Mouse (Mus musculus) midbrain, embryonic 16.5 days (tissue): ENCODE results near the gene Camkmt. TPM values are rescaled to one million over a fixed set of nuclear protein-coding genes. Genes with fewer than 3 reads are reported as not detected.

Experiments
- ATAC-seq: fragments of 200-750 bp; cut with Nextera tagmentation; 2 replicates; pipeline ENCODE4 v1.8.0; 2017; ENCODE audit warnings: moderate TSS enrichment
- H3K27ac ChIP-seq: fragments of 300-500 bp; sonication (generic); 2 replicates; pipeline ENCODE4 v1.5.1; 2014; ENCODE audit warnings: mild to moderate bottlenecking, low read length, mixed read lengths
- H3K27me3 ChIP-seq: fragments of 300-500 bp; sonication (generic); 2 replicates; pipeline ENCODE4 v1.6.1; 2014; ENCODE audit warnings: low read depth, low read length, mixed read lengths; ENCODE audit not compliant: control insufficient read depth, insufficient read depth
- H3K36me3 ChIP-seq: fragments of 300-500 bp; sonication (generic); 2 replicates; pipeline ENCODE4 v1.6.1; 2014; ENCODE audit warnings: mild to moderate bottlenecking, low read length, moderate library complexity, mixed read lengths; ENCODE audit not compliant: control insufficient read depth, insufficient read depth
- H3K4me1 ChIP-seq: fragments of 300-500 bp; sonication (generic); 2 replicates; pipeline ENCODE4 v1.6.1; 2014; ENCODE audit warnings: mild to moderate bottlenecking, low read length, mixed read lengths; ENCODE audit not compliant: control insufficient read depth, insufficient read depth
- H3K4me2 ChIP-seq: fragments of 300-500 bp; sonication (generic); 2 replicates; pipeline ENCODE4 v1.6.1; 2014; ENCODE audit warnings: mild to moderate bottlenecking, low read length, mixed read lengths
- H3K4me3 ChIP-seq: fragments of 300-500 bp; sonication (generic); 2 replicates; pipeline ENCODE4 v1.5.1; 2014; ENCODE audit warnings: low read depth, mild to moderate bottlenecking, low read length, moderate library complexity, mixed read lengths
- H3K9ac ChIP-seq: fragments of 300-500 bp; sonication (generic); 2 replicates; pipeline ENCODE4 v1.6.1; 2014; ENCODE audit warnings: low read depth, low read length, mixed read lengths
- H3K9me3 ChIP-seq: fragments of 300-500 bp; sonication (generic); replicated peaks from 2 replicates; pipeline ENCODE4 v1.6.1; 2014; ENCODE audit warnings: mild to moderate bottlenecking, low read length, mixed read lengths; ENCODE audit not compliant: control insufficient read depth, poor library complexity, severe bottlenecking
- WGBS: fragments of 180-500 bp; shearing (Covaris S2); extraction: QIAGEN DNeasy Blood & Tissue Kit; methylation state at CpG from one replicate; pipeline ENCODE4 v1.1.7; 2014; 5-methylcytosine and 5-hydroxymethylcytosine counted together
- polyA plus RNA-seq: library from polyadenylated mRNA; unstranded; fragments of >200 nt; fragmentation: Nextera tagmentation; extraction: Ambion mirVana; gene quantifications from 2 replicates; pipeline ENCODE4 v1.2.1, GENCODE M21; 2015

The Camkmt gene
- polyA plus RNA-seq, 1 experiment from 2014 or later: 23.2 TPM

DNA sequence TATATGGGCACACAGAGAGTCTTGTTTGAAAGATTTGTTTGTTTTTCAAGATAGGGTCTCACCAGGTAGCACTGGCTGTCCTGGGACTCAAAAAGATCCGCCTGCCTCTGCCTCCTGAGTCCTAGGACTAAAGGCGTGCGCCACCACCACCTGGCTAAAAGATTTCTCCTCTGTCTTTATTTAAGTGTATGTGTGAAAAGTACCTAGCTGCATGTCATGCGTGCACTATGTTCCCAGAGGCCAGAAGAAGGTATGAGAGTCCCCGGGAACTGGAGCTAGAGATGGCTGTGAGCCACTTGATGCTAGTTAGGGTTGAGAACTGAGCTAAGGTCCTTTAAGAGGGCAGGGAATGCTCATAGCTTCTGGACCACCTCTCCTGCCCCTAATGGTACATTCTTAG is 277.0 kb downstream of the Camkmt start:
- H3K36me3 ChIP-seq: no peaks in the 10 kb centered on the region
- no peaks in the 10 kb centered on the region for H3K4me1 ChIP-seq
- no peak overlapping the region for H3K4me2 ChIP-seq
- H3K9me3 ChIP-seq: no peaks in the 10 kb centered on the region
- ATAC-seq: no peak
- H3K4me3 ChIP-seq: no peak overlapping the region
- peaks cover 12% of the 10 kb centered on the region for H3K27me3 ChIP-seq
- H3K9ac ChIP-seq: no peak overlapping the region
- no peak overlapping the region for H3K27ac ChIP-seq
- 99% methylated on average over 5 of the region's 5 CpGs for WGBS

DNA sequence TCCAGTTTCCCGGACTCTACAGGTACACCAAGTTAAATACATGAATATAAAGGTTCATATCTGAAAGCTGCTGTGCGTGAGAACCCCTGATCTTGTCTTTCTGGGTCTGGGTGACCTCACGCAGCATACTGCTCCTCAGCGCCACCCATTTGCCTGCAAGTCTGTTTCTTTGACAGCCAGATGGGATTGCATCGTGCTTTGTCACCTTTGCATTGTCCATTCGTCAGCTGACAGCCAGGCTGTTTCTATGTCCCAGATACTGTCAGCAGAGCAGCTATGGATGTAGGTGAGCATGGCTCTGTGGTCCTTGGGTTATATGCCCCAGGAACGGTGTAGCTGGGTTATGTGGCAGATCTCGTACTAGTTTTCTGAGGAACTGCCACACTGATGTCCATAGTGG is 278.4 kb downstream of the Camkmt start:
- no peaks in the 10 kb centered on the region for H3K36me3 ChIP-seq
- H3K4me1 ChIP-seq: no peaks in the 10 kb centered on the region
- WGBS: 80% methylated on average over 8 of the region's 8 CpGs
- H3K27ac ChIP-seq: no peak overlapping the region
- no peak overlapping the region for H3K9ac ChIP-seq
- no peak for ATAC-seq
- H3K4me2 ChIP-seq: no peak overlapping the region
- H3K27me3 ChIP-seq: peaks cover 19% of the 10 kb centered on the region
- H3K4me3 ChIP-seq: no peak overlapping the region
- H3K9me3 ChIP-seq: no peaks in the 10 kb centered on the region

DNA sequence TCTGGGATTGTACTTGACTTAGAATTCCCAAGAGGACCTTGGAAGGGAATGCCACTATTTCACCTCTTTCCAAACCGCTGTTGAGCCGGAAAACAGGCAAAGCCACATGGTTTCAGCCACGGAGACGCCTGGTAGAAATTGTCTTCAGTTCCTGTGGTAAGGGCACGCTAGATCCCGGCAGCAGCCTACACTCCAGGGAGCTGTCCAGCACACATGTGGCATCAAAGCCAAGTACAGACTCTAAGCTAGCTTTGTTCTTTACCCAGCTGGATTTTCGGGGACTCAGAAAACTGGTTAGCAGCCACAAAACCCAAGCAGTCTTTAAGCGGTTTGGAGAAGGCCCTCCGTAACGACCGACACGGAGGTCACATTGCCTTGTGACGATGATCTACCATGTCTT is 281.7 kb downstream of the Camkmt start:
- WGBS: 88% methylated on average over 13 of the region's 13 CpGs

DNA sequence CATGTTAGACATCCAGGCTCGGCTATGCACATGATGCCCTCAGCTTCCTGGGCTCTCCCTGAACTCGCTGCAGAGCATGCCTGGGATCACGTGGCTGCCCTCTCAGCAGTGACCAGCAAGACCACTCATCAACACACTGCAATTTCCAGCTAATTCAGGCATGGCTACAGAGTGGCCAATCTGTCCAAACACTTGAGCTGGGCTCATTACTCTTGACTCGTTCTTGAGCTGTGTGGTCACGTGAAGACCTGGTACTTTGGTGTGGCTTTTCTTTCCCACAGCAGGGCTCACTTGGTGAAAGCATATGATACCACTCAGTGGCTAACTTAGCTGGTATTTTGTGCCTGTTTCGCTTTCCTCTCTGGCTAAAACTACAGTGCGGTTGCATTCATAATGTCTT is 282.2 kb downstream of the Camkmt start:
- Histone ChIP-seq H3K27ac (no peak overlapping the region), H3K9ac (no peak overlapping the region), H3K36me3 (no peaks in the 10 kb centered on the region), H3K4me3 (no peak overlapping the region), H3K27me3 (peaks cover 19% of the 10 kb centered on the region), H3K4me1 (peaks cover 3% of the 10 kb centered on the region; the same call in 1 of the 2 replicates), H3K4me2 (no peak overlapping the region), H3K9me3 (no peaks in the 10 kb centered on the region)
- no peak for ATAC-seq
- 86% methylated on average over 7 of the region's 7 CpGs for WGBS

More for the DNA sequence above, 281.7 kb downstream of the Camkmt start:
- no peak overlapping the region for H3K9ac ChIP-seq
- H3K36me3 ChIP-seq: no peaks in the 10 kb centered on the region
- H3K4me2 ChIP-seq: no peak overlapping the region
- H3K27me3 ChIP-seq: peaks cover 19% of the 10 kb centered on the region
- no peak overlapping the region for H3K27ac ChIP-seq
- ATAC-seq: no peak
- no peaks in the 10 kb centered on the region for H3K9me3 ChIP-seq
- H3K4me3 ChIP-seq: no peak overlapping the region
- H3K4me1 ChIP-seq: peaks cover 3% of the 10 kb centered on the region; the same call in 1 of the 2 replicates

DNA sequence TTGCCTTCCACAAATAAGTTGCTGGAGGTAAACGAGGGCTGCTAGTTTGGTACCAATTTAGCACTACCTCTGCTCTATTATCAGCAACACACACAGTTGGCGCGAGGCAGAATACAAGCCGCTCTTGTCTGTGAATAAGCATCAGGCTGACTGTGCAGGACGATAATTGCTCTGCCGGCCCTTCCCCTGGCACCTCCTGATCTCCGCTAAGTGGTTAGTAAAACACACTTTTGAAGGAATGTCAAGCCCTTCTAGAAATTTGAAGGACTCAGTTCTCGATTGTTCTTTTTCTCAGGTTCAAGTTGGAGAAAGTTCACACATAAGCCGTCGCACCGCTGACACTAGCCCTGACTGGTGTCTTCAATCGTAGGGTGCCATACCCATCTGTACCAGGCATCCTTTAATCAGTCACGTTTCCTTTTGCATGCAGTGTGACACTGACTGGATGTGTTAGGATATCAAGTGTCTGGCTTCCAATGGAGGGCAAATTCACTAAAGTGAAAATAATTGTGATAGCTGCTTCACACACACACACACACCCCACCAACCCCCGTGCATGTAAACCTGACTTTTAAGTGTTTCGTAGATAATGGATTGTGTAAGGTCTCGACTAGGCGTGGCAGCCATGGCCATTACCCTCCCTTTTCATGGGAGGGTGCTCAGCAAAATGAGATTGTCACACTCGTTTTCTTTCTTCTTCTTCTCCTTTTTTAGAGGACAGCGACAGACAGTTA is 283.9 kb downstream of the Camkmt start:
- WGBS: 38% methylated on average over 19 of the region's 19 CpGs
- no peak for ATAC-seq
- H3K36me3 ChIP-seq: no peaks in the 10 kb centered on the region
- no peak overlapping the region for H3K4me2 ChIP-seq
- no peaks in the 10 kb centered on the region for H3K9me3 ChIP-seq
- H3K4me1 ChIP-seq: peaks cover 3% of the 10 kb centered on the region; the same call in 1 of the 2 replicates
- H3K27ac ChIP-seq: no peak overlapping the region
- H3K27me3 ChIP-seq: peaks cover 14% of the 10 kb centered on the region
- H3K4me3 ChIP-seq: no peak overlapping the region
- no peak overlapping the region for H3K9ac ChIP-seq

DNA sequence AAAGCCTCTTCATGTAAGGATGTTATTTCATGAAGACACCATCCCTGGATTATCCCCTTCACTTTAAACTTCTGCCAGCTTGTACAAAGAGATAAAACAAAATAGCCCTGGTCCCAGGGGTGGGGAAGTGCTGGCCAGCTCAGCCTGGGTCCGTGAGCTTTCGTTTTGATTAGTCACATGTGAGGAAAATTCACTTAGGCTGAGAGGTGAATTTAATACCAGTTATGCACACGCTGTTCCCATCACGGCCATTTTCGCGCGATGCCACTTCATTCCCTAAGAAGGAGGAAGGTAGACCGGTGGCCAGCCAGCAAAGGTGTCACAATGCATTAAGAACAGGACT is 284.5 kb downstream of the Camkmt start:
- ATAC-seq: no peak
- H3K27ac ChIP-seq: no peak overlapping the region
- peaks cover 14% of the 10 kb centered on the region for H3K27me3 ChIP-seq
- H3K4me1 ChIP-seq: peaks cover 3% of the 10 kb centered on the region; the same call in 1 of the 2 replicates
- no peaks in the 10 kb centered on the region for H3K36me3 ChIP-seq
- WGBS: 40% methylated on average over 8 of the region's 8 CpGs
- no peaks in the 10 kb centered on the region for H3K9me3 ChIP-seq
- no peak overlapping the region for H3K4me3 ChIP-seq
- H3K9ac ChIP-seq: no peak overlapping the region
- no peak overlapping the region; the same call in 1 of the 2 replicates for H3K4me2 ChIP-seq

DNA sequence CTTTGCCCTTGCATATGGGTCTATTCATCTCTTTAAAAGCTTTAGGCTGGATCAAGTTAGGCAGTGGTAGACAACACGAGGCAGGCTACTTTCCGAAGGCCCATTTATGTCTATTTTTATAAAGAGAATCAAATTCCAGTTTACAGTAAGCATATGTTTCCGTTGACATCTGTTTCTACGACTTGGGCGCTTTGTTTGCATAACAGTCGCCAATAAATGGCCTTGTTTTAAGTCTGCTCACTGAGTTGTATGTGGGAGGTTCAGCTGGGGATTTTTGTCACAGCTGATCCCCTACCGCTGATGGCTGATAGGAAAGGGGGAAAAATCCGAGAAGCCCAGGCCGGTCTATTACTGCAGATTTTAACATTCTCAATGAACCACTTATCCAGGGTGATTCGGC is 285.2 kb downstream of the Camkmt start:
- Histone ChIP-seq H3K27ac (no peak overlapping the region), H3K27me3 (peaks cover 14% of the 10 kb centered on the region), H3K4me3 (no peak overlapping the region), H3K9ac (no peak overlapping the region), H3K4me1 (peaks cover 3% of the 10 kb centered on the region; the same call in 1 of the 2 replicates), H3K36me3 (no peaks in the 10 kb centered on the region), H3K9me3 (no peaks in the 10 kb centered on the region), H3K4me2 (no peak overlapping the region)
- no peak for ATAC-seq
- 47% methylated on average over 10 of the region's 10 CpGs for WGBS

DNA sequence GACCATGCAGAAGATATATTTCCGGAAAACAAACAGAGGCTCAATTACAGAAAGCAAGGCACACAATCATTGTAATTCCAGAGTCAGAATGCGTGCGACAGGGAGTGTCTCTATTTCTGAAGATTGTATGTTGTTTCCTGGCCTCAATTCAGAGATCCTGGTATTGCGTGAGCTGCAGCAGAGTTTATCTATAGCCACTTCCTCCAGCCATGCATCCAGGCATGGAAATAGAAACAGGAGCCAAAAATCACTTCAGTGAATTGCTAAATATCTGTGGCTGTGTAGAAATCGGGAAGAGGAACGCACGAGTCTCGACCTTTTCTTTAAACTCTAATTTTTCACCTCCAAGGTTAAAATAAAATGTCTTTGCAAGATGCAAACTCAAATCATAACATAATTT is 287.1 kb downstream of the Camkmt start:
- ATAC-seq: no peak
- Histone ChIP-seq H3K27me3 (peaks cover 6% of the 10 kb centered on the region), H3K4me2 (no peak overlapping the region), H3K9ac (no peak overlapping the region), H3K9me3 (no peaks in the 10 kb centered on the region), H3K4me1 (peaks cover 6% of the 10 kb centered on the region; the same call in 1 of the 2 replicates), H3K27ac (no peak overlapping the region), H3K4me3 (no peak overlapping the region), H3K36me3 (no peaks in the 10 kb centered on the region)
- WGBS: 81% methylated on average over 8 of the region's 8 CpGs

DNA sequence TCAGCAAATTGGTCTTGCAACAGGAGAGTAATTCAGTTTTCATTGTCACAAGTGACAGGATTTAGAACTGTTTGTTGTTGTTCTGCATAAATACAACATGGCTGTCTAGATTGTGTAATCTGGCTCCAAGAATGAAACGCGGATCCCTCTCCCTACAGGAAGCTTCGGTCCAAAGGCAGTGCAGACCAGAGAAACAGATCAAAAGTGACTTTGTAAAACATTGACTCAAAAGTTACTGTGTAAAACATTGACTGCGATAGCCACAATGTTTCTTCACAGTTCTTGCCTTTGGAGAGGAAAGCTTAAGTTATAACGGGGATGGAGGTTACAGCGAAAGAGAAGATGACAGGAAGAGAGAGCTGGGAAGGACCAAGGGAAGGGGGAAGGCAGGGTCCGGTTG is 288.7 kb downstream of the Camkmt start:
- H3K4me2 ChIP-seq: no peak overlapping the region
- H3K9me3 ChIP-seq: no peaks in the 10 kb centered on the region
- no peak overlapping the region for H3K9ac ChIP-seq
- H3K4me3 ChIP-seq: no peak overlapping the region
- no peaks in the 10 kb centered on the region for H3K27me3 ChIP-seq
- no peak overlapping the region for H3K27ac ChIP-seq
- 88% methylated on average over 7 of the region's 7 CpGs for WGBS
- no peaks in the 10 kb centered on the region for H3K36me3 ChIP-seq
- ATAC-seq: no peak
- H3K4me1 ChIP-seq: peaks cover 7% of the 10 kb centered on the region; the same call in 1 of the 2 replicates
